Mouse (Mus musculus): Measurements from ENCODE around the gene Mrps11. TPM values are rescaled to one million over a fixed set of nuclear protein-coding genes. Genes with fewer than 3 reads are reported as not detected.

Mrps11 gene
- 10 to 100 TPM; 36.2 to 38.8 TPM for total RNA-seq (2021)

GRCm38 (mm10) chr7:78782639-78783581 lies at the start of gene Mrps11, which contains the start of gene Mrpl46:
TSS of gene Mrps11 (plus strand) at chr7:78783119.
TSS of gene Mrpl46 (minus strand) at chr7:78783531.
- peak; percentile 83 to 84 for DNase-seq

GRCm38 (mm10) chr7:78737196-78737595 lies 45.7 kb upstream of the Mrps11 start:
- no peak for DNase-seq

- DNase-seq, result no peak
Measured at GRCm38 (mm10) chr7:78737614-78738210, 45.2 kb upstream of the Mrps11 start, which contains the start of gene Ntrk3. TSS of gene Ntrk3 (minus strand) at chr7:78738012.

GRCm38 (mm10) chr7:78739351-78740000 lies 43.4 kb upstream of the Mrps11 start:
- no peak for DNase-seq

- DNase-seq, result no peak
Measured at GRCm38 (mm10) chr7:78743731-78744385, 39.1 kb upstream of the Mrps11 start.

- no peak for DNase-seq
Measured at GRCm38 (mm10) chr7:78752961-78753360, 30.0 kb upstream of the Mrps11 start.

- no peak for DNase-seq
Measured at GRCm38 (mm10) chr7:78753752-78754457, 29.0 kb upstream of the Mrps11 start.

- DNase-seq, result peak in 1 of 2 experiments; percentile 11
Measured at GRCm38 (mm10) chr7:78754458-78755000, 28.4 kb upstream of the Mrps11 start.

- DNase-seq, result no peak
Measured at GRCm38 (mm10) chr7:78763801-78764200, 19.1 kb upstream of the Mrps11 start.

GRCm38 (mm10) chr7:78765215-78765631 lies 17.7 kb upstream of the Mrps11 start:
- peak in 1 of 2 experiments; percentile 22 for DNase-seq

- peak; percentile 86 to 90 for DNase-seq
Measured at GRCm38 (mm10) chr7:78766019-78766683, 16.8 kb upstream of the Mrps11 start.

GRCm38 (mm10) chr7:78767929-78768531 lies 14.9 kb upstream of the Mrps11 start:
- DNase-seq, result no peak

GRCm38 (mm10) chr7:78769075-78769652 lies 13.8 kb upstream of the Mrps11 start:
- no peak for DNase-seq

- no peak for DNase-seq
Measured at GRCm38 (mm10) chr7:78770936-78771335, 12.0 kb upstream of the Mrps11 start.

- DNase-seq, result no peak
Measured at GRCm38 (mm10) chr7:78778741-78779140, 4.2 kb upstream of the Mrps11 start.

GRCm38 (mm10) chr7:78785906-78786305 lies 3.0 kb downstream of the Mrps11 start:
- DNase-seq, result no peak

GRCm38 (mm10) chr7:78787793-78788380 lies 5.0 kb downstream of the Mrps11 start:
- peak; percentile 33 to 46 for DNase-seq

GRCm38 (mm10) chr7:78791359-78792222 lies 8.7 kb downstream of the Mrps11 start:
- DNase-seq, result peak; percentile 27 to 53
